ENCODE assay signal across 9 mouse cellular contexts in the genomic region with DNA sequence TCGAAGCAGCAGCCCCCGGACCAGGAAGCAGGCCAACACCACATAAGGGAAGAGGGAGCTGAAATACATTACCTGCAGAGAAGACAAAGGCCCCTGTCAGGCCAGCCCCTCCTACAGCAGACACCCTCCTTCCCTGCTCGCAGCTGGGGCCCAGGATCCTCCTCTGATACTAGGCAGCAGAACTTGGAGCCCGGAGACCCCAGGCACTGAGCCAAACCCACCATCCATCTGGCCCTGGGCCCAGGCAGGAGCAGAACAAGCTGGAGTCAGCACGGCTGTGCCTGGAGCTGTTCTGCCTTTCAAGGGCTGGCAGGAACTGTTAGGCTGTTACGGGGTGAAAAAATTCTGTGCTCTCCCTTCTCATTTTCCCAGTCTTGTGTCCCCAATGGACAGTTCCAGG. TPM values are rescaled to one million over a fixed set of nuclear protein-coding genes. Genes with fewer than 3 reads are reported as not detected.
DNase-seq lines count a peak whose midpoint lies in the region; ATAC-seq and TF ChIP-seq lines count a peak whose summit lies in the region.
"Had no signal": no experiment of that assay in that cellular context is flagged by ENCODE, and none has a peak within 500 bp of the region (broad histone marks: within the 10 kb centered on the region; RNA-seq: fewer than 3 reads in every experiment).

No protein-coding gene starts in this region.

- no peak for ATAC-seq in liver, postnatal 0 days
- ATAC-seq in heart, embryonic 15.5 days (replicated peaks; ENCODE audit: insufficient number of reproducible peaks, insufficient read depth, low FRiP score, low read depth): peak; percentile 88
- peak; percentile 89 for ATAC-seq in neural tube, embryonic 14.5 days (ENCODE audit: low read depth)

- no peak overlapping the region for H3K27ac ChIP-seq in liver, postnatal 0 days (ENCODE audit: low read depth)
- H3K27ac ChIP-seq in heart, embryonic 15.5 days: peak overlapping the region; percentile 82
- H3K27ac ChIP-seq in layer of hippocampus, adult 2 months: peak overlapping the region; percentile 86
- peak overlapping the region; percentile 72 for H3K27ac ChIP-seq in neural tube, embryonic 14.5 days (ENCODE audit: low read depth, low read length)
- H3K27ac ChIP-seq: liver, embryonic 15.5 days had no signal

- TF ChIP-seq CTCF in liver, postnatal 0 days (IDR thresholded peaks at IDR 0.05; ENCODE audit: low read depth): no peak
- no peak for TF ChIP-seq CTCF in layer of hippocampus, adult 2 months (conservative IDR thresholded peaks at IDR 0.05)

- H3K9ac ChIP-seq in liver, postnatal 0 days (replicated peaks): no peak overlapping the region; the same call in 1 of the 2 replicates
- no peak overlapping the region for H3K9ac ChIP-seq in heart, embryonic 15.5 days
- no peak overlapping the region for H3K9ac ChIP-seq in neural tube, embryonic 14.5 days (replicated peaks; ENCODE audit: low read depth, low read length)
- H3K9ac ChIP-seq: liver, embryonic 15.5 days had no signal

- DNase-seq in liver: peak; percentile 64
- no peak for DNase-seq in liver, postnatal 0 days
- DNase-seq in cerebellum, adult 9-11 months: peak; percentile 83
- peak; percentile 88 to 92 for DNase-seq in layer of hippocampus, adult 2 months (ENCODE audit: low spot score in 2 of 2)
- DNase-seq in adrenal gland, adult (ENCODE audit: inconsistent age in 2 of 2, low spot score in 1 of 2): no peak
- no peak for DNase-seq in spleen, adult 18-20 months

- H3K9me3 ChIP-seq in liver, postnatal 0 days (ENCODE audit: low read length): no peaks in the 10 kb centered on the region
- no peaks in the 10 kb centered on the region for H3K9me3 ChIP-seq in heart, embryonic 15.5 days (replicated peaks)
- no peaks in the 10 kb centered on the region for H3K9me3 ChIP-seq in neural tube, embryonic 14.5 days (ENCODE audit: control insufficient read depth, low read length)
- H3K9me3 ChIP-seq: liver, embryonic 15.5 days had no signal

- no peaks in the 10 kb centered on the region for H3K4me1 ChIP-seq in liver, postnatal 0 days (ENCODE audit: insufficient read depth)
- peaks cover 40% of the 10 kb centered on the region for H3K4me1 ChIP-seq in heart, embryonic 15.5 days (replicated peaks)
- peaks cover 21% of the 10 kb centered on the region for H3K4me1 ChIP-seq in neural tube, embryonic 14.5 days (ENCODE audit: control insufficient read depth, insufficient read depth, low read length)
- H3K4me1 ChIP-seq: liver, embryonic 15.5 days had no signal

- TF ChIP-seq EP300 in liver, postnatal 0 days (IDR thresholded peaks at IDR 0.05; ENCODE audit: low read depth): no peak

- no peaks in the 10 kb centered on the region for H3K27me3 ChIP-seq in liver, postnatal 0 days (ENCODE audit: insufficient read depth, low read length)
- no peaks in the 10 kb centered on the region for H3K27me3 ChIP-seq in heart, embryonic 15.5 days
- H3K27me3 ChIP-seq in neural tube, embryonic 14.5 days (ENCODE audit: control insufficient read depth, insufficient read depth, low read length): no peaks in the 10 kb centered on the region
- H3K27me3 ChIP-seq: liver, embryonic 15.5 days had no signal

- 53% methylated on average over 6 of the region's 6 CpGs for WGBS in liver, postnatal 0 days (ENCODE audit: insufficient replicate concordance)
- 21% methylated on average over 6 of the region's 6 CpGs for WGBS in heart, embryonic 15.5 days
- WGBS in neural tube, embryonic 14.5 days: 35% methylated on average over 6 of the region's 6 CpGs

- no peaks in the 10 kb centered on the region for H3K36me3 ChIP-seq in liver, postnatal 0 days (replicated peaks; ENCODE audit: insufficient read depth, low read length)
- no peaks in the 10 kb centered on the region; the same call in 1 of the 2 replicates for H3K36me3 ChIP-seq in heart, embryonic 15.5 days
- no peaks in the 10 kb centered on the region for H3K36me3 ChIP-seq in neural tube, embryonic 14.5 days (ENCODE audit: control insufficient read depth, insufficient read depth, low read length)
- H3K36me3 ChIP-seq: liver, embryonic 15.5 days had no signal

- no peak overlapping the region for H3K4me2 ChIP-seq in liver, postnatal 0 days (ENCODE audit: low read depth, low read length)
- H3K4me2 ChIP-seq in heart, embryonic 15.5 days: no peak overlapping the region
- no peak overlapping the region for H3K4me2 ChIP-seq in neural tube, embryonic 14.5 days (ENCODE audit: low read depth, low read length)
- H3K4me2 ChIP-seq: liver, embryonic 15.5 days had no signal

- H3K4me3 ChIP-seq in liver, postnatal 0 days (ENCODE audit: low read depth, low read length): no peak overlapping the region
- no peak overlapping the region for H3K4me3 ChIP-seq in heart, embryonic 15.5 days
- H3K4me3 ChIP-seq in layer of hippocampus, adult 2 months: no peak overlapping the region
- H3K4me3 ChIP-seq in neural tube, embryonic 14.5 days (ENCODE audit: low read depth, low read length): no peak overlapping the region
- H3K4me3 ChIP-seq: liver, embryonic 15.5 days had no signal

RNA-seq across cellular contexts. Expression of gene Slc6a17, which starts 26.4 kb away (rescaled TPM):
- polyA plus RNA-seq in liver, postnatal 0 days (2015; fragmentation: Nextera tagmentation; extraction: Ambion mirVana): 0.02 and 0.08 TPM in 2 replicates
- 4.7 TPM in 2 replicates for polyA plus RNA-seq in heart, embryonic 15.5 days (2015; fragmentation: Nextera tagmentation; extraction: Ambion mirVana)
- total RNA-seq in layer of hippocampus, adult 2 months (2021): 100 to 1,000 TPM; 276 to 290 TPM
- polyA plus RNA-seq in neural tube, embryonic 14.5 days (2014; fragmentation: Nextera tagmentation; extraction: Ambion mirVana): 15.1 and 16.6 TPM in 2 replicates

RNA-seq across cellular contexts. Expression of gene Kcnc4, which starts 32.1 kb away (rescaled TPM):
- polyA plus RNA-seq in liver, postnatal 0 days (2015; fragmentation: Nextera tagmentation; extraction: Ambion mirVana): not detected in 2 replicates
- 0.08 and 0.14 TPM in 2 replicates for polyA plus RNA-seq in heart, embryonic 15.5 days (2015; fragmentation: Nextera tagmentation; extraction: Ambion mirVana)
- 10 to 100 TPM; 59.1 to 62.3 TPM for total RNA-seq in layer of hippocampus, adult 2 months (2021)
- polyA plus RNA-seq in neural tube, embryonic 14.5 days (2014; fragmentation: Nextera tagmentation; extraction: Ambion mirVana): 6.2 and 7.7 TPM in 2 replicates
- polyA plus RNA-seq: liver, embryonic 15.5 days had no signal

Comparison
In these comparisons a context has a peak if more than half of its experiments do, and no peak if none do; other contexts are left out.
1. DNase-seq: peak in liver (single experiment), cerebellum, adult 9-11 months (single experiment) and layer of hippocampus, adult 2 months (2 of 2); none in liver, postnatal 0 days (single experiment), adrenal gland, adult (0 of 2) and spleen, adult 18-20 months (0 of 2).